Mouse (Mus musculus) limb, embryonic 10.5 days (tissue): ENCODE measurements around the gene Rnf168. TPM values are rescaled to one million over a fixed set of nuclear protein-coding genes. Genes with fewer than 3 reads are reported as not detected.
A peak's percentile ranks its signal among the peaks of the same experiment; 100 is the strongest.
"Not testable (repeated sequence)": the region's sequence is repeated elsewhere in the genome, so short reads cannot be mapped to it uniquely, and the experiment has no call there.

Source experiments
- DNase-seq: peaks from one replicate; pipeline ENCODE4 v3.0.0-alpha.2; 2017; ENCODE audit warnings: low spot score
- H3K27ac ChIP-seq: fragments of 300-500 bp; sonication (generic); 2 replicates; pipeline ENCODE4 v1.5.1; 2016; ENCODE audit warnings: mild to moderate bottlenecking
- H3K27me3 ChIP-seq: fragments of 300-500 bp; sonication (generic); 2 replicates; pipeline ENCODE4 v1.6.1; 2016; ENCODE audit warnings: low read depth, mild to moderate bottlenecking; ENCODE audit not compliant: poor library complexity, severe bottlenecking
- H3K36me3 ChIP-seq: fragments of 300-500 bp; sonication (generic); 2 replicates; pipeline ENCODE4 v1.6.1; 2016; ENCODE audit warnings: mild to moderate bottlenecking, moderate library complexity
- H3K4me1 ChIP-seq: fragments of 300-500 bp; sonication (generic); 2 replicates; pipeline ENCODE4 v1.6.1; 2016
- H3K4me3 ChIP-seq: fragments of 300-500 bp; sonication (generic); 2 replicates; pipeline ENCODE4 v1.5.1; 2016; ENCODE audit warnings: mild to moderate bottlenecking, moderate library complexity
- H3K9me3 ChIP-seq: fragments of 300-500 bp; sonication (generic); replicated peaks from 2 replicates; pipeline ENCODE4 v1.6.1; 2016; ENCODE audit warnings: mild to moderate bottlenecking
- WGBS: fragments of 180-500 bp; shearing (Covaris S2); methylation state at CpG from one replicate; pipeline ENCODE4 v1.1.7; 2016; 5-methylcytosine and 5-hydroxymethylcytosine counted together
- polyA plus RNA-seq: library from polyadenylated mRNA; unstranded; fragments of >200 nt; fragmentation: Nextera tagmentation; extraction: Ambion mirVana; gene quantifications from 2 replicates; pipeline ENCODE4 v1.2.1, GENCODE M21; 2016

Gene Rnf168
- polyA plus RNA-seq, result 30.5 and 34.7 TPM in 2 replicates

DNA sequence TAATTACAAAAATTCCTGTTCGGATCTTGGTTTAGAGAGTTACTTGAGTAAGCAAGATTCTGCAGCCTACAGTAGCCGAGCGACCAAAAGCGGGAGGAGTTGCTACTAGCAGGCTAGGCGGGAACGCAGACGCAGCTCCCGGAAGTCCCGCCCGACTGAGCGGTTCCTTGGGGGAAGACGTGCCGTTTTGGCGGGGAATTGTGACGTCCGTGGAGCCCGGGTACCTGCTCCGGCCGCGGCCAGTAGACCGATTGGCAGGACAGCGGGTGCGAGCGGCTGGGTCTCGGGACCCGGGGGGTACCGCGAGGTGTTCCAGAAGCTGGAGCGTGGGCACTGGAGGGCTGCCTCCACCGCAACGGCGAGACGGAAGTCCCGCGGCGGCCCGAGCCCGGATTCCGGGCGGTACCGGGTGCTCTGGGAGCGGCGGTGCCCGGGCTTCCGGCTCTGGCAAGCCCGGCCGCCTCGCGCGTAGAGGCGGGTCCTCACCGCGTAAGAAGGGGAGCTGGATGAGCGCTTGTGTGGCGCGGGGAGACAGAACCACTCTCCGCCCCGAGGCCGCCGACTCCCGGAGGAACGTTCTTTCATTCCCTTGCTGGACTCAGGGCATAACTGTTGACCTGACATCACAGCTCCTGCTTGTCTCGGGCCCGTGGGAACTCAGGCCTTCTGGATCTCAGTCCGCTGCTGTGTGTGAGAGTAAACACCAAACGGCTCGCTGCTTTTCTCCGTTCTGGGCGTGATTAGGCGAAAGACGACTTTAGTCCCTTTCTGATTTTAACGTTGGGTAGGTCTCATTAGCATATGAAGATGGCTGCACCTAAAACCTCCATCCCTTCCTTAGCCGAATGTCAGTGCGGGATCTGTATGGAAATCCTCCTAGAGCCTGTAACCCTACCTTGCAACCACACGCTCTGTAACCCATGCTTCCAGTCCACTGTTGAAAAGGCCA, at the start of gene Rnf168:
Gene Rnf168, plus strand, starts transcription at position 152 of the 949 bp plus-strand sequence.
- H3K4me3 ChIP-seq, result peak within 1 kb of the TSS; percentile 91
- peak; percentile 93 for DNase-seq
- peaks cover 35% of the 10 kb centered on the region for H3K36me3 ChIP-seq
- no peaks in the 10 kb centered on the region for H3K27me3 ChIP-seq
- peak within 1 kb of the TSS; percentile 98 for H3K27ac ChIP-seq
- WGBS, result under 1% methylated on average over 75 of the region's 75 CpGs
- no peaks in the 10 kb centered on the region; the same call in 1 of the 2 replicates for H3K9me3 ChIP-seq
- H3K4me1 ChIP-seq, result peaks cover 21% of the 10 kb centered on the region

DNA sequence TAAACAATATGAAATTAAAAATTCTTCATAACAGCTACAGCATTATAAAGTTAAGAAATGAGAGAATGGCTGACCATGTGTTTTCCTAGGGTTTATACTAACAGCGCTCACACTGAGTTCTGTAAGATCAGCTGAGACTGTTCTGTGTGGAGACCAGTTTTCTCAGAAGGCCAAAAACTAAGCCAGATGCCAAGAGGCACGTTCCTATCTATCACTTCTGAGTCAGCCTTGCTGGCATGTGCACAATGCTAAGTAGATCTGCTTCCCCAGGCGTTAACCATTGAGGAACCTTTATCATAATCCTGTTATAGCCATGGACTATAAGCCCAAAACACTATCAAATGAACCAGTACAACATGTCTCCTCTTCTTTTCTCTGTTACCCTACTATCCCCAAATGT, 45.2 kb upstream of the Rnf168 start:
- H3K27ac ChIP-seq, H3K4me1 ChIP-seq, H3K27me3 ChIP-seq, H3K4me3 ChIP-seq, H3K9me3 ChIP-seq, DNase-seq: not testable (repeated sequence)
- peaks cover 69% of the 10 kb centered on the region for H3K36me3 ChIP-seq
- WGBS, result 89% methylated on average over 3 of the region's 3 CpGs

DNA sequence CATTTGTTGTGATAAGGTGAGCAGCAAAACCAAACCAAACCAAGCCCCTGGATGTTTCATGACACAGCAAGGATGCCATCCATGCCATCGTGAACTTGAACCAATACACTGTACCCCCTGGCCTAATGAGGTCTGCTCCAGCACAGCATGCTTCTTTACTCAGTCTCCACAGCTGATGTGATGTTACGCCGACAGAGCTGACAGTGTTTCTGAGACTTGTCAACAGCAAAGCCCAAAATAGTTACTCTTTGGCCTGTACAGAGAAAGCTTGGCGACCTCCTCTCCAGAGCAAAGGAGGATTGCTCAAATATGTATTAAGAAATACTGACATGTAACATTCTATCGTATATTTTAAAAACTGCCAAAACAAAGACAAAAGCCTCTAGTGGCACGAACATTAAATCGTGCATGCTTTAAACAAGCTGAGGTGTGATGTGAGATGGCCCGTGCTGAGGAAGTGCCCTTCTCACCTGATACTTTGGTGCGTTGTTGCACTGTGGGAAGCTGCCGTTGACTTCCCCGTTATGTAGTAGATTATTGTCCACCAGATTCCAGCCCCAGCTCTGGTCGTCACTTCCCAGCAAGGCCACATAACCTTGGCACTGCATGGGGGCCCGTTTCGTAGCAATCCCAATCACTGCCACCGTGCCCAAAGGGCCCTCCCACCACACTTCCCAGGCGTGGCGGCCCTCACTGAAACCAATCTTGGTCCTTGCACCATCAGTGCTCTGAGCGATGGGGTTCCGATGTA, 39.2 kb upstream of the Rnf168 start:
- no peak overlapping the region for H3K4me3 ChIP-seq
- WGBS, result 95% methylated on average over 19 of the region's 19 CpGs
- peaks cover 67% of the 10 kb centered on the region for H3K36me3 ChIP-seq
- DNase-seq, result no peak
- no peak overlapping the region for H3K27ac ChIP-seq
- no peaks in the 10 kb centered on the region for H3K27me3 ChIP-seq
- no peaks in the 10 kb centered on the region for H3K4me1 ChIP-seq
- no peaks in the 10 kb centered on the region for H3K9me3 ChIP-seq

DNA sequence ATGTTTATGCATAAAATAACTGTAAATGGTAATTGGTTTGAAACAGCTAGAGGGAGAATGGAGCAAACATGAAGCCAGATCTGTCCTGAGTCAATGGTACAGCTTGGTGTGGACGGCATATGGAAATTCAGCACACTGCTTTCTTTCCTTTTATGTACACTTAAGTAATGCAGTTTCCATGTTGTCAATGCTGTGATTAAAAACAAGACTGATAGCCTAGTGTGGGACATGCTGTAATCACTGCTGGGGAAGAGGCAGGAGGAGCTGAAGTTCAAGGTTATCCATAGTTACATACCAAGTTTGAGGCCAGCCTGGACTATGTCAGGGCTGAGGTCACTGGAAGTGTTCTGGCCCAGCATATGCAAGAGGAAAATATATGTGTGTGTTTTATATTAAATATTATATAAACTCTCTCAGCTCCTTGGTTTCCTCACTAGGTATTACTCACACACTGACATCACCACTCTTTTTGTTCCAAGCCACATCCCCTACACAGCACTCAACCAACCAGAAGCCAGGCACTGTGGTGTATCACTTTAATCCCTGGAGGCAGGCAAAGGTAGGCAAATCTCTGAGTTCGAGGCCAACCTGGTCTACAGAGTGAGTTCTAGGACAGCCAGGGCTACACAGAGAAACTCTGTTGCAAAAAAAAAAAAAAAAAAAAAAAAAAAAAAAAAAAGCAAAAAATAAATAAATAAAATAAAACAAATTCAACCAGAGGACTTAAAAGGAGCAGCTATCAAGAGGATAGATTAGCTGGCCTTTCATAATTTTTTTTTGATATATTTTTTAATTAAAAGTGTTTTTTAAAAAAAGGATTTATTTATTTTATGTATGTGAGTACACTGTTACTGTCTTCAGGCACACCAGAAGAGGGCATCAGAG, 37.6 kb upstream of the Rnf168 start:
- peaks cover 55% of the 10 kb centered on the region for H3K36me3 ChIP-seq
- no peak overlapping the region for H3K27ac ChIP-seq
- no peak for DNase-seq
- peaks cover under 1% of the 10 kb centered on the region; the same call in 1 of the 2 replicates for H3K4me1 ChIP-seq
- H3K27me3 ChIP-seq, result no peaks in the 10 kb centered on the region
- H3K4me3 ChIP-seq, result no peak overlapping the region
- H3K9me3 ChIP-seq, result no peaks in the 10 kb centered on the region
- WGBS, result 95% methylated on average over 2 of the region's 2 CpGs

GRCm38 (mm10) chr16:32243901-32244300, 33.4 kb upstream of the Rnf168 start:
- Histone ChIP-seq H3K36me3 (peaks cover 18% of the 10 kb centered on the region), H3K27ac (no peak overlapping the region), H3K4me1 (peaks cover 20% of the 10 kb centered on the region), H3K27me3 (no peaks in the 10 kb centered on the region), H3K4me3 (no peak overlapping the region), H3K9me3 (no peaks in the 10 kb centered on the region)
- WGBS, result 81% methylated on average over 3 of the region's 3 CpGs
- DNase-seq, result no peak

- H3K4me1 ChIP-seq, result peaks cover 20% of the 10 kb centered on the region
- no peaks in the 10 kb centered on the region for H3K27me3 ChIP-seq
- H3K27ac ChIP-seq, result peak overlapping the region; percentile 95
- H3K9me3 ChIP-seq, result no peaks in the 10 kb centered on the region
- WGBS, result under 1% methylated on average over 36 of the region's 41 CpGs
- H3K4me3 ChIP-seq, result peak overlapping the region; percentile 93
- peaks cover 7% of the 10 kb centered on the region; the same call in 1 of the 2 replicates for H3K36me3 ChIP-seq
- DNase-seq, result peak; percentile 73
Measured at GRCm38 (mm10) chr16:32246351-32246791, 30.9 kb upstream of the Rnf168 start.

- Histone ChIP-seq H3K4me1 (peaks cover 20% of the 10 kb centered on the region), H3K9me3 (no peaks in the 10 kb centered on the region), H3K27me3 (no peaks in the 10 kb centered on the region), H3K27ac (peak within 1 kb of the TSS; percentile 95), H3K36me3 (peaks cover 10% of the 10 kb centered on the region), H3K4me3 (peak within 1 kb of the TSS; percentile 93)
- WGBS, result 1% methylated on average over 48 of the region's 48 CpGs
- peak; percentile 97 for DNase-seq
Measured at GRCm38 (mm10) chr16:32246952-32247370, 30.3 kb upstream of the Rnf168 start, which contains the start of the genes Fbxo45 and Wdr53. Fbxo45 (minus strand) TSS chr16:32247158. Wdr53 (plus strand) TSS chr16:32247227.

GRCm38 (mm10) chr16:32264225-32264624, 13.0 kb upstream of the Rnf168 start:
- not testable (repeated sequence) for H3K4me1 ChIP-seq, H3K36me3 ChIP-seq, DNase-seq, H3K27ac ChIP-seq, H3K9me3 ChIP-seq, H3K4me3 ChIP-seq, H3K27me3 ChIP-seq
- 82% methylated on average over 2 of the region's 2 CpGs for WGBS

- Histone ChIP-seq H3K4me1 (no peaks in the 10 kb centered on the region), H3K9me3 (no peaks in the 10 kb centered on the region), H3K27me3 (no peaks in the 10 kb centered on the region), H3K27ac (no peak within 1 kb of the TSS), H3K4me3 (no peak within 1 kb of the TSS), H3K36me3 (no peaks in the 10 kb centered on the region)
- no peak for DNase-seq
- 88% methylated on average over 11 of the region's 11 CpGs for whole genome bisulfite sequencing
Measured at GRCm38 (mm10) chr16:32271291-32271690, 6.0 kb upstream of the Rnf168 start, which contains the start of gene Smco1. Smco1 (plus strand) TSS chr16:32271468.

DNA sequence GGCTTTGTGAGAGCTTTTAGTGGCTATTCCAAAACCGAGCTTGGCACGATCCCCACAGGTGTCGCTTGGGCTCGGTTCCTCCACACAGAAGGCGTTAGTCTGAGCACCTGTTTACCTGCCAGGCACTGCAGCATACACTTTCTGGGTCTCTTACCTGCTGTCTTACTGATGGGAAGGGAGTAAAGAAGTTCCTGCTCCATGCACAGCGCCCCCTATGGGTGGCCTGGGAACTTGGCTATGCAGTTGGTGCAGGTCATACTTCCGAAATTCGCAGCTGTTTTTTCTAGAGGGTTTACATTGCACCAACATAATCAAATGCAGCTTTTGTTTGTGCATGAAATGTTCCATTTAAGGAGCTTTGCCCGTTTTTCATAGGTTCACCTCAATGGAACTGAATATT, 3.9 kb upstream of the Rnf168 start:
- Histone ChIP-seq H3K4me3 (no peak overlapping the region), H3K4me1 (peaks cover 6% of the 10 kb centered on the region), H3K27ac (no peak overlapping the region), H3K9me3 (no peaks in the 10 kb centered on the region), H3K27me3 (no peaks in the 10 kb centered on the region), H3K36me3 (no peaks in the 10 kb centered on the region)
- DNase-seq, result peak; percentile 37
- 49% methylated on average over 9 of the region's 9 CpGs for WGBS

DNA sequence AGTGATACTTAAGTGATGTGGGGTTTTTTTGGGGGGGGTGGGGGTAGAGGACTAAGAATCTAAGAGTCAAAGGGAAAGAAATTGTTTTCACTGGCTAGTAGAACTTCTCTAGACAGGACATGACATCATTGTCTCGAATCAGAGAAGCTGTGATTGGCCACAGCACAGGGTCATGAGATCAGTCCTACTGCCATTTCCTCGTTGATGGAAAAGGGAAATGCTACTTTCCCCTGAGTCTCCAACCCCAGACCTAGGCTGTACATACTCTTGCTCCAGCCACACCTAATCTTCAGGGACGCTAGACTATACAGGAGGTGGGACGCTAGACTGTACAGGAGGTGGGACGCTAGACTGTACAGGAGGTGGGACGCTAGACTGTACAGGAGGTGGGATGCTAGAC, 2.2 kb upstream of the Rnf168 start:
- no peak for DNase-seq
- 87% methylated on average over 6 of the region's 6 CpGs for WGBS
- H3K4me3 ChIP-seq, result no peak overlapping the region
- H3K4me1 ChIP-seq, result peaks cover 19% of the 10 kb centered on the region
- H3K9me3 ChIP-seq, result no peaks in the 10 kb centered on the region; the same call in 1 of the 2 replicates
- H3K36me3 ChIP-seq, result peaks cover 11% of the 10 kb centered on the region
- H3K27ac ChIP-seq, result no peak overlapping the region
- no peaks in the 10 kb centered on the region for H3K27me3 ChIP-seq

GRCm38 (mm10) chr16:32275830-32276229, 1.4 kb upstream of the Rnf168 start:
- WGBS, result 73% methylated on average over 1 of the region's 1 CpGs
- DNase-seq, result no peak
- Histone ChIP-seq H3K27ac (no peak overlapping the region), H3K4me3 (no peak overlapping the region), H3K4me1 (peaks cover 21% of the 10 kb centered on the region), H3K9me3 (no peaks in the 10 kb centered on the region; the same call in 1 of the 2 replicates), H3K27me3 (no peaks in the 10 kb centered on the region), H3K36me3 (peaks cover 19% of the 10 kb centered on the region)
